Mouse (Mus musculus) small intestine, adult 2 months (tissue): ENCODE results near the gene Gm10563.

Experiments
- CTCF ChIP-seq: fragments of 200-500 bp; IDR thresholded peaks from 2 replicates; pipeline ENCODE4 v1.5.1; 2012; ENCODE audit warnings: low read depth, mild to moderate bottlenecking, control low read depth, inconsistent platforms, low read length, moderate library complexity, mixed read lengths; ENCODE audit not compliant: insufficient replicate concordance, insufficient read length; ENCODE audit errors: extremely low read depth
- POLR2A ChIP-seq: fragments of 200-500 bp; IDR thresholded peaks from 2 replicates; pipeline ENCODE4 v1.6.1; 2012; ENCODE audit warnings: low read depth, mild to moderate bottlenecking, control low read depth, inconsistent platforms, low read length, moderate library complexity

GRCm38 (mm10) chr4:155589356-155589755, 55.9 kb downstream of the Gm10563 start:
- no peak for TF ChIP-seq CTCF
- TF ChIP-seq POLR2A = no peak
